Mouse (Mus musculus): ENCODE data around the gene Tuba8. TPM values are rescaled to one million over a fixed set of nuclear protein-coding genes. Genes with fewer than 3 reads are reported as not detected.

Tuba8 gene
- total RNA-seq, 2 experiments from 2014 or later = 6.6 to 9.1 TPM

GRCm38 (mm10) chr6:121272075-121272800 lies 61.7 kb downstream of the Tuba8 start:
- intact Hi-C loops (cut with DNase I) = loop anchor here (2.0 kb wide), 1 partner anchor 95 kb away; no protein-coding TSS in a partner anchor
- DNase-seq (ENCODE audit: low spot score in 2 of 2) = peak; percentile 86 to 89

GRCm38 (mm10) chr6:121274356-121274755 lies 63.9 kb downstream of the Tuba8 start:
- peak; percentile 35 to 48 for DNase-seq (ENCODE audit: low spot score in 2 of 2)

More at GRCm38 (mm10) chr6:121274356-121274755, 63.9 kb downstream of the Tuba8 start:
- intact Hi-C loops (cut with DNase I) = no loop called here

Other genes starting within 250 kb of the Tuba8 start
- 100 to 1,000 TPM; 107 to 142 TPM for gene Mical3, start 79.7 kb upstream of the Tuba8 start, total RNA-seq (2021)
- gene Pex26, start 27.0 kb upstream of the Tuba8 start, total RNA-seq (2021) = 10 to 100 TPM; 14.8 to 15.0 TPM
- gene Usp18, start 35.2 kb downstream of the Tuba8 start, total RNA-seq (2021) = not detected
- gene Slc6a13, start 89.5 kb downstream of the Tuba8 start, total RNA-seq (2021) = 10 to 100 TPM; 19.9 to 21.4 TPM
- gene Slc6a12, start 132.4 kb downstream of the Tuba8 start, total RNA-seq (2021) = 1 to 10 TPM; 1.7 to 2.4 TPM